Mouse (Mus musculus) embryonic fibroblast, embryonic 13.5 days (primary cell): ENCODE results near the gene Evi5. TPM values are rescaled to one million over a fixed set of nuclear protein-coding genes. Genes with fewer than 3 reads are reported as not detected.

Source experiments
- H3K27ac ChIP-seq: 2 replicates; pipeline ENCODE4 v1.5.1; 2012; ENCODE audit warnings: low read length, control low read depth, inconsistent platforms; ENCODE audit not compliant: insufficient read depth
- H3K4me1 ChIP-seq: 2 replicates; pipeline ENCODE4 v1.6.1; 2011; ENCODE audit warnings: low read length; ENCODE audit not compliant: control insufficient read depth, insufficient read depth
- H3K4me3 ChIP-seq: 2 replicates; pipeline ENCODE4 v1.5.1; 2011; ENCODE audit warnings: mild to moderate bottlenecking, control low read depth, low read length; ENCODE audit not compliant: insufficient read depth
- CTCF ChIP-seq: IDR thresholded peaks from 2 replicates; pipeline ENCODE4 v1.5.1; 2011; ENCODE audit warnings: mild to moderate bottlenecking, control low read depth, low read length, moderate library complexity, borderline replicate concordance; ENCODE audit not compliant: insufficient read depth
- POLR2A ChIP-seq: IDR thresholded peaks from 2 replicates; pipeline ENCODE4 v1.6.1; 2011; ENCODE audit warnings: low read depth, mild to moderate bottlenecking, control low read depth, low read length, moderate library complexity
- polyA plus RNA-seq: library from polyadenylated mRNA; stranded (reverse); fragments of >200 nt; gene quantifications from 2 replicates; pipeline ENCODE4 v1.2.4, GENCODE M21; 2011; ENCODE audit warnings: low read depth; ENCODE audit not compliant: missing spikeins, insufficient read length

The Evi5 gene
- polyA plus RNA-seq, 1 experiment: 60.6 TPM

- TF ChIP-seq CTCF (no peak), POLR2A (no peak)
- Histone ChIP-seq H3K27ac (no peak overlapping the region), H3K4me3 (no peak overlapping the region), H3K4me1 (peaks cover 1% of the 10 kb centered on the region; the same call in 1 of the 2 replicates)
These were observed 147.9 kb downstream of the Evi5 start for GRCm38 (mm10) chr5:107727007-107727402.

- Histone ChIP-seq H3K4me3 (peak overlapping the region; percentile 18; the same call in 1 of the 2 replicates), H3K4me1 (peaks cover 1% of the 10 kb centered on the region; the same call in 1 of the 2 replicates), H3K27ac (no peak overlapping the region)
- TF ChIP-seq POLR2A: no peak
These were observed 148.5 kb downstream of the Evi5 start for GRCm38 (mm10) chr5:107726281-107727006.

GRCm38 (mm10) chr5:107725435-107726261 lies 149.3 kb downstream of the Evi5 start, which contains the start of gene Gfi1:
TSS of gene Gfi1 (minus strand) at chr5:107726036.
- Histone ChIP-seq H3K4me1 (peaks cover 1% of the 10 kb centered on the region; the same call in 1 of the 2 replicates), H3K4me3 (peak within 1 kb of the TSS; percentile 18; the same call in 1 of the 2 replicates), H3K27ac (no peak within 1 kb of the TSS)
- TF ChIP-seq POLR2A (no peak), CTCF (no peak)

- Histone ChIP-seq H3K27ac (no peak overlapping the region), H3K4me3 (no peak overlapping the region), H3K4me1 (peaks cover 1% of the 10 kb centered on the region; the same call in 1 of the 2 replicates)
- TF ChIP-seq CTCF (no peak), POLR2A (no peak)
These were observed 150.1 kb downstream of the Evi5 start for GRCm38 (mm10) chr5:107724661-107725434.

GRCm38 (mm10) chr5:107723541-107724511 lies 151.1 kb downstream of the Evi5 start:
- H3K27ac ChIP-seq: no peak overlapping the region
- H3K4me1 ChIP-seq: peaks cover 1% of the 10 kb centered on the region; the same call in 1 of the 2 replicates
- H3K4me3 ChIP-seq: no peak overlapping the region
- no peak for TF ChIP-seq CTCF
- no peak for TF ChIP-seq POLR2A

- no peak overlapping the region for H3K4me3 ChIP-seq
- TF ChIP-seq POLR2A (no peak), CTCF (no peak)
- H3K4me1 ChIP-seq: peaks cover 1% of the 10 kb centered on the region; the same call in 1 of the 2 replicates
- no peak overlapping the region for H3K27ac ChIP-seq
These were observed 152.0 kb downstream of the Evi5 start for GRCm38 (mm10) chr5:107722661-107723532.

GRCm38 (mm10) chr5:107721638-107722011 lies 153.3 kb downstream of the Evi5 start:
- Histone ChIP-seq H3K4me3 (no peak overlapping the region), H3K4me1 (peaks cover 1% of the 10 kb centered on the region; the same call in 1 of the 2 replicates), H3K27ac (no peak overlapping the region)
- TF ChIP-seq POLR2A (no peak), CTCF (no peak)
